Comparison of ENCODE assay signal across 11 mouse cellular contexts in the genomic region with DNA sequence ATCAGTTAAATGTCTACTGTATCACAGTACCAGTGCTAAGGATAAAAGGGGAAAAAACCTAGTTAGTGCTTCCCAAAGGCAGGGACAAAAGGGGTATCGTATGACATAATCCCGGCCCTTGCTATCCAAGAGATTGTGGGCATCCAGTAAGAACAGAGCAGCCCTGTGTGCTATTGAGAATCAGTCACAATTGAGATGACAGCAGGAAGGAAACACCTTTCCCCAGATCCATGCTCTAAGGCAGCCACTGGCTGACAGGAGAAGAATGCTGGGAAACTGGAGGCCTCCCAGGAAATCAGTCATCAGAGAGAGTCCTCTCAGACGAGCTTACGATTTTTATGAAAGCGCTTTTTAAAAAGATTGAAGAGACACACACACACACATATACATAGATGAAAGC. TPM values are rescaled to one million over a fixed set of nuclear protein-coding genes. Genes with fewer than 3 reads are reported as not detected.
DNase-seq lines count a peak whose midpoint lies in the region; ATAC-seq and TF ChIP-seq lines count a peak whose summit lies in the region.
"Had no signal": no experiment of that assay in that cellular context is flagged by ENCODE, and none has a peak within 500 bp of the region (broad histone marks: within the 10 kb centered on the region; RNA-seq: fewer than 3 reads in every experiment).

No protein-coding gene starts in this region.

- H3K4me2 ChIP-seq in heart, embryonic 12.5 days = no peak overlapping the region
- no peak overlapping the region for H3K4me2 ChIP-seq in lung, postnatal 0 days (replicated peaks; ENCODE audit: low read depth, low read length)

- peak; percentile 77 for TF ChIP-seq EP300 in lung, postnatal 0 days (IDR thresholded peaks at IDR 0.05)

- no peak overlapping the region for H3K27ac ChIP-seq in heart, embryonic 12.5 days (ENCODE audit: poor library complexity, severe bottlenecking)
- H3K27ac ChIP-seq in lung, postnatal 0 days (ENCODE audit: low read length) = no peak overlapping the region

- peaks cover 12% of the 10 kb centered on the region for H3K4me1 ChIP-seq in heart, embryonic 12.5 days (replicated peaks)
- peaks cover 6% of the 10 kb centered on the region; the same call in 1 of the 2 replicates for H3K4me1 ChIP-seq in lung, postnatal 0 days (ENCODE audit: insufficient read depth, low read depth, low read length)

- H3K9me3 ChIP-seq in heart, embryonic 12.5 days (replicated peaks) = no peaks in the 10 kb centered on the region
- no peaks in the 10 kb centered on the region for H3K9me3 ChIP-seq in lung, postnatal 0 days (ENCODE audit: low read length)

- no peak overlapping the region for H3K9ac ChIP-seq in heart, embryonic 12.5 days
- H3K9ac ChIP-seq in lung, postnatal 0 days (replicated peaks; ENCODE audit: low read depth) = no peak overlapping the region

- no peak for TF ChIP-seq CTCF in lung, postnatal 0 days (IDR thresholded peaks at IDR 0.05)

- ATAC-seq in heart, embryonic 12.5 days (ENCODE audit: insufficient number of reproducible peaks, low FRiP score) = no peak
- peak; percentile 60 for ATAC-seq in lung, postnatal 0 days
- ATAC-seq in erythroblast, adult 5-6 weeks (replicated peaks; ENCODE audit: low FRiP score, poor library complexity, severe bottlenecking) = no peak
- ATAC-seq: hindbrain, postnatal 0 days had no signal

- H3K36me3 ChIP-seq in heart, embryonic 12.5 days = peaks cover 6% of the 10 kb centered on the region; the same call in 1 of the 2 replicates
- peaks cover 6% of the 10 kb centered on the region; the same call in 1 of the 2 replicates for H3K36me3 ChIP-seq in lung, postnatal 0 days (ENCODE audit: insufficient read depth, low read length)

- 55% methylated on average over 5 of the region's 5 CpGs for WGBS in heart, embryonic 12.5 days
- whole genome bisulfite sequencing in lung, postnatal 0 days = 60% methylated on average over 5 of the region's 5 CpGs

- peak; percentile 94 for DNase-seq in heart, adult 11 months
- DNase-seq in lung, postnatal 0 days (ENCODE audit: low spot score) = peak; percentile 23
- DNase-seq in lung, postnatal 4 days = no peak
- DNase-seq in heart, postnatal 4 days = peak; percentile 29
- no peak for DNase-seq in spleen, postnatal 10 days (ENCODE audit: low spot score in 2 of 2)
- DNase-seq: right cerebral cortex, postnatal 25 days; thymus, postnatal 25 days had no signal

- no peaks in the 10 kb centered on the region for H3K27me3 ChIP-seq in heart, embryonic 12.5 days (replicated peaks)
- H3K27me3 ChIP-seq in lung, postnatal 0 days (replicated peaks; ENCODE audit: insufficient read depth, low read length) = no peaks in the 10 kb centered on the region

- H3K4me3 ChIP-seq in heart, embryonic 12.5 days = no peak overlapping the region
- H3K4me3 ChIP-seq in lung, postnatal 0 days (ENCODE audit: low read depth, low read length) = no peak overlapping the region
- H3K4me3 ChIP-seq: myocyte had no signal

RNA-seq across cellular contexts. Expression of gene Abca1, which starts 42.6 kb away (rescaled TPM):
- polyA plus RNA-seq in heart, embryonic 12.5 days (2016; fragmentation: Nextera tagmentation; extraction: Ambion mirVana) = 3.8 and 4.0 TPM in 2 replicates
- polyA plus RNA-seq in lung, postnatal 0 days (2015; fragmentation: Nextera tagmentation; extraction: Ambion mirVana) = 3.7 and 4.6 TPM in 2 replicates
- total RNA-seq in heart, postnatal 4 days (2021) = 10 to 100 TPM in 1 of 2 experiments, 1 to 10 TPM in 1; 9.5 to 11.6 TPM
- 1.9 TPM in 2 replicates for total RNA-seq in erythroblast, adult 5-6 weeks (2015; ENCODE audit: low replicate concordance)
- total RNA-seq in erythroblast, adult 5-6 weeks (2017; ENCODE audit: low replicate concordance) = 1.8 and 2.6 TPM in 2 replicates

Comparison
In these comparisons a context has a peak if more than half of its experiments do, and no peak if none do; other contexts are left out.
1. DNase-seq: peak in heart, adult 11 months (single experiment), lung, postnatal 0 days (single experiment) and heart, postnatal 4 days (single experiment); none in lung, postnatal 4 days (0 of 2) and spleen, postnatal 10 days (0 of 2).